Mouse (Mus musculus): Measurements from ENCODE around the gene Bcam. TPM values are rescaled to one million over a fixed set of nuclear protein-coding genes. Genes with fewer than 3 reads are reported as not detected.

Gene Bcam
- polyA plus RNA-seq, 1 experiment: 4.5 TPM

DNA sequence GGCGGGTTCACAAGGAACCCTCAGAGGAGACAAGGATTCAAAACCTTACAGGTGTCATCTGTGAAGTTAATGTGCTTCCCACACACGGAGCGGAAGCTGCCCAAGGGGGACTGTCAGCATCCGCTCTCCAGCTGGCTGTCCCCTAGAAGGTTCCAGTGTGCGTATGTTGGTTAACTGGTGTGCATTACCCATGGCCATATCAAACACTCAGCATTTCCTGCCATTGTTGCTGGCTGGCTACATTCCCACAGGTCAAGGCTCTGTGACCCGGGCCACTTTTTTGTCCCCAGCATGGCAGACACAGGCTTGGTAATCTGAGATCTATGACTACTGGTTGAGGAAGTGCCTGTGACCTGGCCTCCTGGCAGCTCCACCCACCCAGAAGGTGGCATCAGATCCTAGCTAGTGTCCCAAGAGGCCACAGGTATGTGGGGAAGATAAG, 48.0 kb downstream of the Bcam start:
- H3K4me3 ChIP-seq (ENCODE audit: control insufficient read depth, low read depth, low read length): no peak overlapping the region
- no peaks in the 10 kb centered on the region for H3K27me3 ChIP-seq (ENCODE audit: control insufficient read depth, insufficient read depth, low read length)
- H3K4me1 ChIP-seq (ENCODE audit: control insufficient read depth, insufficient read depth, low read length): no peaks in the 10 kb centered on the region
- H3K27ac ChIP-seq (ENCODE audit: control insufficient read depth, insufficient read depth, low read depth, low read length): no peak overlapping the region
- TF ChIP-seq CTCF (IDR thresholded peaks at IDR 0.05; ENCODE audit: control insufficient read depth, insufficient read depth, insufficient replicate concordance, low read depth, low read length) (no peak), POLR2A (IDR thresholded peaks at IDR 0.05; ENCODE audit: control insufficient read depth, low read depth, low read length) (no peak)
- H3K36me3 ChIP-seq (ENCODE audit: control insufficient read depth, insufficient read depth, low read length): no peaks in the 10 kb centered on the region

DNA sequence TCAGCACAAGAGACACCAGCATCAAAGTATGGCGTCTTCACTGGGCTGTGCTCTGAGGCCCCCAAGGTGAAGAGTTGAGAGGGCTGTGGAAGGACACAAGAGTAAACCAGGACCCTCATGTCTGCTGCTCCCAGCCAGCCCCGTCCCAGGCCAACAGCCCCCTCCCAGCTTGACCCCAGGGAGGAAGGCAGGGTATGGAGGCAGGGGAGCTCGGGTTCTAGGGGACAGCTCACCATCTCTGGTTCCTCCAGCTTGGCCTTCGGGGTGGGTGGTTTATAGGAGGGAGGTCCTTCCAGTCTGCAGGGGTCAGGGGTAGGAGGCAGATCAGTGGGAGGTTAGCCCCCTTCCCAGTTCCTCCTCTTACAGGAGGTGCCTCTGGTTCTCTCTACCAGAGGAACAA, 51.6 kb downstream of the Bcam start:
- Histone ChIP-seq H3K27ac (ENCODE audit: control insufficient read depth, insufficient read depth, low read depth, low read length) (no peak overlapping the region), H3K36me3 (ENCODE audit: control insufficient read depth, insufficient read depth, low read length) (no peaks in the 10 kb centered on the region), H3K4me1 (ENCODE audit: control insufficient read depth, insufficient read depth, low read length) (no peaks in the 10 kb centered on the region; the same call in 1 of the 2 replicates), H3K27me3 (ENCODE audit: control insufficient read depth, insufficient read depth, low read length) (no peaks in the 10 kb centered on the region), H3K4me3 (ENCODE audit: control insufficient read depth, low read depth, low read length) (no peak overlapping the region)
- no peak for TF ChIP-seq CTCF (IDR thresholded peaks at IDR 0.05; ENCODE audit: control insufficient read depth, insufficient read depth, insufficient replicate concordance, low read depth, low read length)
- no peak for TF ChIP-seq POLR2A (IDR thresholded peaks at IDR 0.05; ENCODE audit: control insufficient read depth, low read depth, low read length)

DNA sequence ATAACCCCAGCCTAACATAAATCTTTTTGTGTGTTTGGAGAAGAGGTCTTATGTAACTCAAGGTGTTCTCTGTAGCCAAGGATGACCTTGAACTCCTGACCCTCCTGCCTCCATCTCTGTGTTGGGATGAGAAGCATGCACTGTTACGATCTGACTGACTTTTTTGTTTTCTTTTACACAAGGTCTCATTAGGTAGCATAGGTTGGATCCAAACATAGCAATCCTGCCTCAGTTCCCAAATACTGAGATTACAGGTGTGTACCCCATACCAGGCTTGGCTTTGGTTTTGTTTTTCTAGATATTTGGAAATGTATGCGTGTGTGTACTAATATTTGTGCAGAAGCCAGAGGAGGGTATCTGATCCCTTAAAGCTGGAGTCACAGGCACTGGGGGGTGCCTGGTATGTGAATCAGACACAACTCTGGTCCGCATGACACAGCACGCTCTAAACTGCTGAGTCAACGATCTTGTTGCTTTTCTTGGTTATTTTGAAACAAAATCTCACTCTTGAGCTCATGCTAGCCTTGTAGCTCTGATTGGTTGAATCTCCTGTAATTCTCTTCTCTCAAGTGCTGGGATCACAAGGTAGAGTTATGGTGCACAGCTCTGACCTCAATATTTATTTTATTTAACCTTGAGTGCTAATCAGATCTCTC, 52.4 kb downstream of the Bcam start:
- no peaks in the 10 kb centered on the region for H3K27me3 ChIP-seq (ENCODE audit: control insufficient read depth, insufficient read depth, low read length)
- H3K27ac ChIP-seq (ENCODE audit: control insufficient read depth, insufficient read depth, low read depth, low read length): no peak overlapping the region
- H3K4me3 ChIP-seq (ENCODE audit: control insufficient read depth, low read depth, low read length): no peak overlapping the region
- H3K36me3 ChIP-seq (ENCODE audit: control insufficient read depth, insufficient read depth, low read length): no peaks in the 10 kb centered on the region
- no peak for TF ChIP-seq CTCF (IDR thresholded peaks at IDR 0.05; ENCODE audit: control insufficient read depth, insufficient read depth, insufficient replicate concordance, low read depth, low read length)
- TF ChIP-seq POLR2A (IDR thresholded peaks at IDR 0.05; ENCODE audit: control insufficient read depth, low read depth, low read length): no peak
- H3K4me1 ChIP-seq (ENCODE audit: control insufficient read depth, insufficient read depth, low read length): no peaks in the 10 kb centered on the region; the same call in none of the 2 replicates

DNA sequence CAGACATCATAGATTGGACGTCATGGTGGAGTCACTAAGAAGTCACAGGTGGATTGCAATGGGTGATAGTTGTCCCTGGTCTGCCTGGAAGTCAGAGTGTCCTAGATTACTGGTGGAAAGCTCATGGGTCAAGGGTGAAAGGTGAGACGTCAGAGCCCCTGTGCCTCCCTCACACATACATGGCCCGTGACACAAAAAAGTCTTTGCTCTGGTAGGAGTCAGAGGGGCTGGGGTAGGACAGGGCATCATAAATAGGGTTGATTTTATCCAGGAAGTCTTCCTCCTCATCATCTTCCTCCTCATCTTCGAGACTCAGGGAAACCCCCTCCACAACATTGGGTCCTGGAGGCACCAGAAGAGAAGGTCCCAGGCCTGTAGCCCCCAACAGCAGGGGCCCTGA, 53.5 kb downstream of the Bcam start:
- TF ChIP-seq POLR2A (IDR thresholded peaks at IDR 0.05; ENCODE audit: control insufficient read depth, low read depth, low read length): no peak
- TF ChIP-seq CTCF (IDR thresholded peaks at IDR 0.05; ENCODE audit: control insufficient read depth, insufficient read depth, insufficient replicate concordance, low read depth, low read length): no peak
- H3K4me3 ChIP-seq (ENCODE audit: control insufficient read depth, low read depth, low read length): no peak overlapping the region
- no peaks in the 10 kb centered on the region; the same call in 1 of the 2 replicates for H3K36me3 ChIP-seq (ENCODE audit: control insufficient read depth, insufficient read depth, low read length)

DNA sequence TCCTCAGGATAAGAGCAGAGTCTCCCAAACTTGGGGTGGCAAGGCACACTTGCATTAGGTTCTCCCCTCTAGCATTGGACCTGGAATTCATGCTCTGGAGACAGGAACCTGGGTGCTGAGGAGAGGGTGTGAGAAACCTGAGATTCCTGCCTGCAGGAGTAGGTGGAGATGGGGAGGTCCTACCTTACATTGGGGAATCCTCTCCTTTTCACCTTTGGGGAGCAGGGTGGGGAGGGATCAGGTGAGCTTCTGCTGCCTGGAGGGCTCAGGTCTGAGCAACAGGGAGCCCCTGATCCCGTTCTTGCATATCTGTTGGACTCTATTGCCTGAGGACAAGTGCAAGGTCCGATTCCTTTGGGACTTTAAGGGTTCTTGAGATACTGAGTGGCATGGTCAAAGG, 54.0 kb downstream of the Bcam start:
- TF ChIP-seq POLR2A (IDR thresholded peaks at IDR 0.05; ENCODE audit: control insufficient read depth, low read depth, low read length) (no peak), CTCF (IDR thresholded peaks at IDR 0.05; ENCODE audit: control insufficient read depth, insufficient read depth, insufficient replicate concordance, low read depth, low read length) (no peak)
- no peaks in the 10 kb centered on the region for H3K27me3 ChIP-seq (ENCODE audit: control insufficient read depth, insufficient read depth, low read length)
- H3K36me3 ChIP-seq (ENCODE audit: control insufficient read depth, insufficient read depth, low read length): no peaks in the 10 kb centered on the region; the same call in 1 of the 2 replicates
- no peak overlapping the region for H3K27ac ChIP-seq (ENCODE audit: control insufficient read depth, insufficient read depth, low read depth, low read length)
- no peaks in the 10 kb centered on the region; the same call in none of the 2 replicates for H3K4me1 ChIP-seq (ENCODE audit: control insufficient read depth, insufficient read depth, low read length)
- no peak overlapping the region for H3K4me3 ChIP-seq (ENCODE audit: control insufficient read depth, low read depth, low read length)

More for the DNA sequence above, 53.5 kb downstream of the Bcam start:
- Histone ChIP-seq H3K27ac (ENCODE audit: control insufficient read depth, insufficient read depth, low read depth, low read length) (no peak overlapping the region), H3K4me1 (ENCODE audit: control insufficient read depth, insufficient read depth, low read length) (no peaks in the 10 kb centered on the region; the same call in none of the 2 replicates), H3K27me3 (ENCODE audit: control insufficient read depth, insufficient read depth, low read length) (no peaks in the 10 kb centered on the region)

DNA sequence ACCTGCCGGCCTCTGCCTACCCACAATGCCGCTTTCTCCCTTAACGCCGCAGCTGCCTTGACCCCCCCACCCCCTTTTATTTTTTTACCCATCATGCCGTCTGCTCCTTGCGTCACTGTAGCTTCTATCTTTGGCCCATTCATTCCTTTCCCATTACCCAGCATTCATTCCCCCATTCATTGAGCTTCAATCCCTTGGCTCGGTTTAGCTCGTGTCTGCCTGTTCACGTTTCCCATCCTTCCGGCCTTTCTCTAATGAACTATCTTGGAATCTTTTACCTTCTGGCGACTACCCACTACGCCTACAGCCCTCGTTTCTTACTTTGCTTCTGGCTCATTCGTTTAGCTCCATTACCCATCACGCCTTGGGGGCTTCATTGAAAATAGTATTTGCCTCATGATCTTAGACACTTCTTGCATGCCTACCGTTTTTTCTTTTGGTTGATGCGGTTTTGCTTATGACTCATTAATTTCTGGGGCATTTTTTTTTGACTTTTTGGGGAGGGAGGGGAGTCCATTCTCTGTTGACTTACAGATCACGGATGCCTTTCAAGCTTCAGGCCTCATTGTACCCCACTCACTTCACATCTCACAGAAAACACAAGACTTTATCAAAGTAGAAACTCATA, 54.6 kb downstream of the Bcam start:
- peak overlapping the region; percentile 91 for H3K4me3 ChIP-seq (ENCODE audit: control insufficient read depth, low read depth, low read length)
- no peak for TF ChIP-seq POLR2A (IDR thresholded peaks at IDR 0.05; ENCODE audit: control insufficient read depth, low read depth, low read length)
- TF ChIP-seq CTCF (IDR thresholded peaks at IDR 0.05; ENCODE audit: control insufficient read depth, insufficient read depth, insufficient replicate concordance, low read depth, low read length): no peak
- H3K4me1 ChIP-seq (ENCODE audit: control insufficient read depth, insufficient read depth, low read length): no peaks in the 10 kb centered on the region; the same call in none of the 2 replicates
- peak overlapping the region; percentile 91 for H3K27ac ChIP-seq (ENCODE audit: control insufficient read depth, insufficient read depth, low read depth, low read length)
- peaks cover 1% of the 10 kb centered on the region for H3K36me3 ChIP-seq (ENCODE audit: control insufficient read depth, insufficient read depth, low read length)
- no peaks in the 10 kb centered on the region for H3K27me3 ChIP-seq (ENCODE audit: control insufficient read depth, insufficient read depth, low read length)

DNA sequence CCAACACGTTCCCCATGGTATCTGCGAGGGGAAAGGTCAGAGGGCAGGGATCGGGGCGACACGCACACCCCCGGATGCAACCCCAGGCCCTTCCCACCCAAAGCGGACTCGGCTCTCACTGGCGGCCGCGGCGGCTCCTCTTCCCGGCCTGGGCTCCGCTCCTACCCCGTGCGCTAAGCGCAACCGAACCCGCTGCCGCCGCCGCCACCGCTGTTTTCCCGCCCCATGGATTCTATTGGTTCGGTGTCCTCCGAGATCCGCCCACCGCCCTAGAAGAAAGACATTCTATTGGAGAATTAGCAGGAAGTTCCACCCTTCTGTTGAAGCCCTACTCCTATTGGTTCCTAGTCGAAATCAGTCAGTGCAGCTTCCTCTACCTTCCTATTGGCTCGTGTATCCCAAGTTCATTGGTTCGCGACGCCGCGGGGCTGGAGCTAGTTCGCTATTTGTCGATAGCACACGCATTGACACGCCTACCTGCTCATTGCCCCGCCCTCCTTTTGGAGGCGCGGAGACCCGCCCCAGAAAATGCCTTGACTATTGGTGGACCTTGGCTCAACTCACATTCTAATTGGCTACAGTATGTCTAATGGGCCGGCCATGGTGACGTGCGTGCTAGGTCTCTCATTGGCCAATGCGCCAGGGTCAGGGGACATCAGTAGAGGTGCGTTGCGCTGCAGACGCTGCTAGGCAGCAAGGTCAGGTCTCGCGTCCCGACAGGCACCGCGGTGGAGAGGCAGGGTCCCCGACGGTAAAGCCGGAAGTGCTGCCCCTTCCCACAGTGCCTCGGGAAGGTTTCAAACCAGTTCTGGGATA, 55.4 kb downstream of the Bcam start, which contains the start of gene Tomm40:
Tomm40 (minus strand) TSS at position 200 of the 816 bp plus-strand sequence.
- Histone ChIP-seq H3K4me3 (ENCODE audit: control insufficient read depth, low read depth, low read length) (peak within 1 kb of the TSS; percentile 91), H3K27ac (ENCODE audit: control insufficient read depth, insufficient read depth, low read depth, low read length) (peak within 1 kb of the TSS; percentile 91), H3K27me3 (ENCODE audit: control insufficient read depth, insufficient read depth, low read length) (no peaks in the 10 kb centered on the region), H3K4me1 (ENCODE audit: control insufficient read depth, insufficient read depth, low read length) (no peaks in the 10 kb centered on the region; the same call in none of the 2 replicates), H3K36me3 (ENCODE audit: control insufficient read depth, insufficient read depth, low read length) (peaks cover 1% of the 10 kb centered on the region)
- TF ChIP-seq CTCF (IDR thresholded peaks at IDR 0.05; ENCODE audit: control insufficient read depth, insufficient read depth, insufficient replicate concordance, low read depth, low read length) (no peak), POLR2A (IDR thresholded peaks at IDR 0.05; ENCODE audit: control insufficient read depth, low read depth, low read length) (peak; percentile 77)

Measured in testis, adult 2 months (tissue).